Mouse (Mus musculus): ENCODE measurements at regions not wholly inside any gene's neighbourhood (a gene's known extent, or its start where the extent isn't known, plus 50 kb on each side); places are given as distances from the start of the nearest gene placed in this dataset.

GRCm38 (mm10) chr9:84673327-84673726 lies 639.2 kb upstream of the Gm11114 start:
- H3K4me3 ChIP-seq (ENCODE audit: low read depth, low read length), result no peak overlapping the region
- no peaks in the 10 kb centered on the region for H3K27me3 ChIP-seq (ENCODE audit: control insufficient read depth, insufficient read depth, low read length)
- H3K27ac ChIP-seq (replicated peaks), result no peak overlapping the region
- H3K9me3 ChIP-seq (ENCODE audit: control insufficient read depth, low read length), result no peaks in the 10 kb centered on the region
- WGBS, result 40% methylated on average over 3 of the region's 3 CpGs
- DNase-seq (ENCODE audit: low spot score) (no peak), ATAC-seq (ENCODE audit: low FRiP score, low TSS enrichment) (no peak)
- TF ChIP-seq EP300 (optimal IDR thresholded peaks at IDR 0.05), result no peak
- no peak for TF ChIP-seq CTCF (IDR thresholded peaks at IDR 0.05; ENCODE audit: low read depth)
- H3K4me2 ChIP-seq (replicated peaks; ENCODE audit: low read depth), result no peak overlapping the region
- no peaks in the 10 kb centered on the region for H3K4me1 ChIP-seq (replicated peaks; ENCODE audit: control insufficient read depth, insufficient read depth)
- no peak overlapping the region for H3K9ac ChIP-seq (ENCODE audit: low read length)
- no peaks in the 10 kb centered on the region for H3K36me3 ChIP-seq (ENCODE audit: control insufficient read depth, insufficient read depth, low read length)

DNA sequence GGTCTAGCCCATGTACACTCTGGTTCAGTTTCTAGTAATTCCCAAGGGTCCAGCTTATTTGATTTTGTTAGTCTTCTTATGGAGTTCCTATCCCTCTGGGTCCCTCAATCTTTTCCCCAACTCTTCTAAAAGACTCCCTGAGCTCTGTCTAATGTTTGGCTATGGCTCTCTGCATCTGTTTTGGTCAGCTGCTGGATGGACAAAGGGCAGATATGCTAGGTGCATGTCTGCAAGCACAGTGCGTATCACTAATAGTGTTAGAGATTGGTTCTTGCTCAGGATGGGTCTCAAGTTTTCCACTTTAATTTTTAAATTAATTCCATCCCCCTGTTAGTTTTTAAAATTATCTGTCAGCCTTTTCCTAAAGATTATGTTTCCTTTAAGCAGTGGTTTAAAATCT lies 634.2 kb upstream of the Gm11114 start:
- no peaks in the 10 kb centered on the region for H3K36me3 ChIP-seq (ENCODE audit: control insufficient read depth, insufficient read depth, low read length)
- ATAC-seq (ENCODE audit: low FRiP score, low TSS enrichment) (no peak), DNase-seq (ENCODE audit: low spot score) (no peak)
- H3K9me3 ChIP-seq (ENCODE audit: control insufficient read depth, low read length), result no peaks in the 10 kb centered on the region
- no peak overlapping the region for H3K9ac ChIP-seq (ENCODE audit: low read length)
- no peak overlapping the region for H3K4me2 ChIP-seq (replicated peaks; ENCODE audit: low read depth)
- no peaks in the 10 kb centered on the region for H3K4me1 ChIP-seq (replicated peaks; ENCODE audit: control insufficient read depth, insufficient read depth)
- H3K27ac ChIP-seq (replicated peaks), result no peak overlapping the region
- 87% methylated on average over 1 of the region's 1 CpGs for WGBS
- H3K27me3 ChIP-seq (ENCODE audit: control insufficient read depth, insufficient read depth, low read length), result no peaks in the 10 kb centered on the region
- TF ChIP-seq CTCF (IDR thresholded peaks at IDR 0.05; ENCODE audit: low read depth) (no peak), EP300 (optimal IDR thresholded peaks at IDR 0.05) (no peak)
- no peak overlapping the region for H3K4me3 ChIP-seq (ENCODE audit: low read depth, low read length)

DNA sequence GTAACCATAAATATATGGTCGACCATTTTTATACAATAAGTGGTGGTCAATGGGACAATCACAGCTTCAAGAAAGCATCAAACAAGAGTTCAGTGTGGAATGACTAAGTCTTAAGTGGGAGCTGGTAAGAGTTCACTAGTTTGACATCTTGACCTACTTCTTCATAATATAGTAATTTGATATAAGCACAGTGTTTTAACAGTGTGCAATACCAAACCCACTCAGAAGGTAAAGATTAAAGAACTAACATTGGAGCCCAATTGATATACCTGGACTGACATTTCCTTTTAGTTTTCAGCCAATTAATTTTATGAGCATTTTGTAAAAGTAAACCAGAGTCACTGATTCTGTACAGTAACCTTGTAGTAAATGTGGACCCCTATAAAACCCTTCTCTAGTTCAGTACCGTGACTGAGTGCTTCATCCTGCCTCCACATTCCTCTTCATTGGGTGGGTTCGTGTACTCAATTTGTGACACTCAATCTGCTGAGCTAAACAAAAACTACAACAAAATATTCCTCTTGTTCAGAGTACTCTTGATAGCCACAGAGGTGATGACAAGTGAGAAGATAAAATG lies 593.9 kb upstream of the Gm11114 start:
- TF ChIP-seq CTCF (IDR thresholded peaks at IDR 0.05; ENCODE audit: low read depth) (no peak), EP300 (optimal IDR thresholded peaks at IDR 0.05) (no peak)
- Histone ChIP-seq H3K9me3 (ENCODE audit: control insufficient read depth, low read length) (no peaks in the 10 kb centered on the region), H3K27me3 (ENCODE audit: control insufficient read depth, insufficient read depth, low read length) (no peaks in the 10 kb centered on the region), H3K36me3 (ENCODE audit: control insufficient read depth, insufficient read depth, low read length) (no peaks in the 10 kb centered on the region), H3K4me2 (replicated peaks; ENCODE audit: low read depth) (no peak overlapping the region), H3K9ac (ENCODE audit: low read length) (no peak overlapping the region), H3K4me1 (replicated peaks; ENCODE audit: control insufficient read depth, insufficient read depth) (no peaks in the 10 kb centered on the region), H3K27ac (replicated peaks) (no peak overlapping the region), H3K4me3 (ENCODE audit: low read depth, low read length) (no peak overlapping the region)
- ATAC-seq (ENCODE audit: low FRiP score, low TSS enrichment) (no peak), DNase-seq (ENCODE audit: low spot score) (no peak)
- WGBS, result 70% methylated on average over 3 of the region's 3 CpGs

DNA sequence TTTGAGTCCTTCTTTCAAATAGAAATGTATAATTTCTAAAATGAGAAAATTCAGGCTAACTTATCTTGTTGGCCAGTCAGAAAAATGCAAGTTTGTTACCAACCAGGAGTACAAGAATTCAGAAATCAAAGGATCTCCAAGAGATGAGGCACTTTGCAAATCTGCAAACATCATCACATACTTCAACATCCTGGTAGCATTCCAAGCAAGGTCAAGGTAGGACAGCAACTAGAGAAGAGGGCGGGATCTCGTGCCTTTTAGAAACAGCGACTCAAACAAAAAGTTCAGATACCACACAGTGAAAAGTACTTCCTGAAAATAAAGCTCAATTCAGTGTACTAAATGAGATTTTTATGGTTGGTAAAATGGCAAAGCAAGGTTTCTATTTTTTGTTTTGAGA lies 593.2 kb upstream of the Gm11114 start:
- no peak overlapping the region for H3K27ac ChIP-seq (replicated peaks)
- TF ChIP-seq CTCF (IDR thresholded peaks at IDR 0.05; ENCODE audit: low read depth) (no peak), EP300 (optimal IDR thresholded peaks at IDR 0.05) (no peak)
- H3K36me3 ChIP-seq (ENCODE audit: control insufficient read depth, insufficient read depth, low read length), result no peaks in the 10 kb centered on the region
- no peak overlapping the region for H3K4me3 ChIP-seq (ENCODE audit: low read depth, low read length)
- H3K27me3 ChIP-seq (ENCODE audit: control insufficient read depth, insufficient read depth, low read length), result no peaks in the 10 kb centered on the region
- H3K4me1 ChIP-seq (replicated peaks; ENCODE audit: control insufficient read depth, insufficient read depth), result no peaks in the 10 kb centered on the region
- no peak for ATAC-seq (ENCODE audit: low FRiP score, low TSS enrichment)
- no peak overlapping the region for H3K4me2 ChIP-seq (replicated peaks; ENCODE audit: low read depth)
- WGBS, result 52% methylated on average over 3 of the region's 3 CpGs
- H3K9ac ChIP-seq (ENCODE audit: low read length), result no peak overlapping the region
- DNase-seq (ENCODE audit: low spot score), result no peak
- no peaks in the 10 kb centered on the region for H3K9me3 ChIP-seq (ENCODE audit: control insufficient read depth, low read length)

- H3K9me3 ChIP-seq (ENCODE audit: control insufficient read depth, low read length), result no peaks in the 10 kb centered on the region
- H3K36me3 ChIP-seq (ENCODE audit: control insufficient read depth, insufficient read depth, low read length), result no peaks in the 10 kb centered on the region
- ATAC-seq (ENCODE audit: low FRiP score, low TSS enrichment) (no peak), DNase-seq (ENCODE audit: low spot score) (no peak)
- H3K4me2 ChIP-seq (replicated peaks; ENCODE audit: low read depth), result no peak overlapping the region
- WGBS, result 75% methylated on average over 2 of the region's 2 CpGs
- H3K27me3 ChIP-seq (ENCODE audit: control insufficient read depth, insufficient read depth, low read length), result no peaks in the 10 kb centered on the region
- H3K27ac ChIP-seq (replicated peaks), result no peak overlapping the region
- TF ChIP-seq CTCF (IDR thresholded peaks at IDR 0.05; ENCODE audit: low read depth), result no peak
- TF ChIP-seq EP300 (optimal IDR thresholded peaks at IDR 0.05), result no peak
- no peak overlapping the region for H3K4me3 ChIP-seq (ENCODE audit: low read depth, low read length)
- no peaks in the 10 kb centered on the region for H3K4me1 ChIP-seq (replicated peaks; ENCODE audit: control insufficient read depth, insufficient read depth)
- no peak overlapping the region for H3K9ac ChIP-seq (ENCODE audit: low read length)
These were observed 592.1 kb upstream of the Gm11114 start for GRCm38 (mm10) chr9:84720454-84720853.

GRCm38 (mm10) chr9:84739266-84739665 lies 573.3 kb upstream of the Gm11114 start:
- WGBS, result 53% methylated on average over 2 of the region's 2 CpGs
- ATAC-seq (ENCODE audit: low FRiP score, low TSS enrichment) (no peak), DNase-seq (ENCODE audit: low spot score) (no peak)
- no peak overlapping the region for H3K4me2 ChIP-seq (replicated peaks; ENCODE audit: low read depth)
- H3K9ac ChIP-seq (ENCODE audit: low read length), result no peak overlapping the region
- H3K36me3 ChIP-seq (ENCODE audit: control insufficient read depth, insufficient read depth, low read length), result no peaks in the 10 kb centered on the region
- no peaks in the 10 kb centered on the region for H3K9me3 ChIP-seq (ENCODE audit: control insufficient read depth, low read length)
- H3K27ac ChIP-seq (replicated peaks), result no peak overlapping the region
- no peaks in the 10 kb centered on the region for H3K27me3 ChIP-seq (ENCODE audit: control insufficient read depth, insufficient read depth, low read length)
- TF ChIP-seq CTCF (IDR thresholded peaks at IDR 0.05; ENCODE audit: low read depth) (no peak), EP300 (optimal IDR thresholded peaks at IDR 0.05) (no peak)
- H3K4me3 ChIP-seq (ENCODE audit: low read depth, low read length), result no peak overlapping the region
- H3K4me1 ChIP-seq (replicated peaks; ENCODE audit: control insufficient read depth, insufficient read depth), result no peaks in the 10 kb centered on the region

Data from stomach, postnatal 0 days (tissue).